Mouse (Mus musculus) heart, adult 2 months (tissue): ENCODE results near the gene Sesn2.
"Not testable (repeated sequence)": the region's sequence is repeated elsewhere in the genome, so short reads cannot be mapped to it uniquely, and the experiment has no call there.

Experiments
- CTCF ChIP-seq: fragments of 200-600 bp; IDR thresholded peaks from 2 replicates; pipeline ENCODE4 v1.8.1; 2022; ENCODE audit warnings: antibody characterized with exemption, mild to moderate bottlenecking, moderate library complexity
- EP300 ChIP-seq: fragments of 200-500 bp; IDR thresholded peaks from 2 replicates; pipeline ENCODE4 v1.6.1; 2011; ENCODE audit warnings: low read depth, low read length, control low read depth; ENCODE audit not compliant: insufficient read depth

DNA sequence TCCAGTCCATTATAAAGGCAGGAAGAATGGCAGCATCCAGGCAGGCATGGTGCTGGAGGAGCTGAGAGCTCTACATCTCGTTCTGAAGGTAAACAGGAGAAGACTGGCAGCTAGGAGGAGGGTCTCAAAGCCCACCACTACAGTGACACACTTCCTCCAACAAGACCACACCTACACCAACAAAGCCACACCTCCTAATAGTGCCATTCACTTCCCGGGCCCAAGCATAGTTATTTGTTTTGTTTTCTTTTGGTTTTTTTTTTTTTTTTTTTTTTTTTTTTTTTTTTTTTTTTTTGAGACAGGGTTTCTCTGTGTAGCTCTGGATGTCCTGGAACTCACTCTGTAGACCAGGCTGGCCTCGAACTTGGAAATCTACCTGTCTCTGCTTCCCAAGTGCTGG is 28.2 kb downstream of the Sesn2 start:
- not testable (repeated sequence) for TF ChIP-seq CTCF, EP300
